Mouse (Mus musculus): ENCODE measurements at regions not wholly inside any gene's neighbourhood (a gene's known extent, or its start where the extent isn't known, plus 50 kb on each side); places are given as distances from the start of the nearest gene placed in this dataset.

GRCm38 (mm10) chrX:12490957-12491356, 96.6 kb upstream of the Atp6ap2 start:
- no peak for DNase-seq

- DNase-seq: no peak
These were observed 94.4 kb upstream of the Atp6ap2 start for GRCm38 (mm10) chrX:12493216-12493615.

- no peak for DNase-seq
These were observed 93.7 kb upstream of the Atp6ap2 start for GRCm38 (mm10) chrX:12493916-12494315.

- no peak for DNase-seq
These were observed 93.1 kb upstream of the Atp6ap2 start for GRCm38 (mm10) chrX:12494535-12494934.

GRCm38 (mm10) chrX:12500601-12501000, 87.0 kb upstream of the Atp6ap2 start:
- no peak for DNase-seq

- DNase-seq: no peak
These were observed 85.2 kb upstream of the Atp6ap2 start for GRCm38 (mm10) chrX:12502364-12502763.

GRCm38 (mm10) chrX:12503581-12503980, 84.0 kb upstream of the Atp6ap2 start:
- no peak for DNase-seq

- DNase-seq: no peak
These were observed 76.5 kb upstream of the Atp6ap2 start for GRCm38 (mm10) chrX:12511119-12511518.

- no peak for DNase-seq
These were observed 62.6 kb upstream of the Atp6ap2 start for GRCm38 (mm10) chrX:12525044-12525443.

- no peak for DNase-seq
These were observed 56.9 kb upstream of the Atp6ap2 start for GRCm38 (mm10) chrX:12530406-12531311.

All from right cerebral cortex, postnatal 14 days (tissue).